Mouse (Mus musculus): ENCODE measurements around the gene Cab39.

The Cab39 gene

DNA sequence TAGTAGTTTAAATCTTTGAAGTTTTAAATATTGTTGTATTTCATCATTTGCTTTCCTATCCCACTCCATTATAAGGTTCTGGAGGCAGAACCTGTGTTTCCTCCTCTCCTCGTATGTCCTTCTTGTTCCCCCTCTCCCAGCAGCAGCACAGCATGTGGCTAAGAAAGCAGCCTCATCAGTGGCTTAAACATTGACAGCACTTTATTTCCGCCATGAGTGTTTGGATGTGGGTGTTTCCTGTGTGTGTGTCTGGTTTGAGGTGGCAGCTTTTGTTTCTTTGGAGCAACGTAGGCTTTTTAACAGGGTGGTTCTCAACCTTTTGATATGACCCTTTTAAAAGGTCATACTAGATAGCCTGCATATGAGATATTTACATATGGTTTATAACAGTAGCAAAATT is 52.2 kb downstream of the Cab39 start:
- no peak for DNase-seq (ENCODE audit: extremely low spot score)

GRCm38 (mm10) chr1:85849016-85849415 is 55.8 kb downstream of the Cab39 start:
- no peak for DNase-seq (ENCODE audit: extremely low spot score)

GRCm38 (mm10) chr1:85850851-85851250 is 57.6 kb downstream of the Cab39 start:
- DNase-seq (ENCODE audit: extremely low spot score) = no peak

DNA sequence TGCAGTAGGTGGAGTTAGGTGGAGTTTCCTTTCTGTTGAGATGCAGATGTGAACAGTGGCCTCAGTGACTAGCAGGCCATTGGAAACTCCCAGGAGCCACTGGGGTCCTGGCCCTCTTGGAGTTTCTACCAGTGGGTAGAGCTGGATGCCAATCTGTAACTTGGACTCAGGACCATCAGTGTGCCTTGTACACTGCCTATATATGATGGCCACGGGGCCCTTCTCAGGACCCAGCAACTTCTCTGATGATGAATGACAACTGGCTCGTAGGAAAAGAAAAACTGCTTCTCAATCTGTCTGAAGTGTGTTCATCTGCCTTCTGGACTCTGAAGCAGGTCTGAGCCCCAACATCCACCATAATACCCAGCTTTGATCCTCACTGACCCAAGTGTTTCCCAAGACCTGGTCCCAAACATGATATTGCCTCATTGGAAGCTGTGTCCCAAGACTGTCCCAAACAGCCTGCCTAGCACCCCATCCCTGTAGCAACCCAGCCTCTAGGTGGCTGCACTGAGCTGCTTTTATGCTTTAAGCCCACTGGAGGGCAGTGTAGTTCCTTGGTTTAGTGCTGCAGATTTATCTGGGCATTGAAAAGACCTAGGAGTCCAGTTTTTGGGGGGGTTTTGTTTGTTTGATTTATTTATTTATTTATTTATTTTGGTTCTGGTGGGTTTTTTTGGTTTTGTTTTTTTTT is 59.9 kb downstream of the Cab39 start:
- peak; percentile 54 for DNase-seq (ENCODE audit: extremely low spot score)

DNA sequence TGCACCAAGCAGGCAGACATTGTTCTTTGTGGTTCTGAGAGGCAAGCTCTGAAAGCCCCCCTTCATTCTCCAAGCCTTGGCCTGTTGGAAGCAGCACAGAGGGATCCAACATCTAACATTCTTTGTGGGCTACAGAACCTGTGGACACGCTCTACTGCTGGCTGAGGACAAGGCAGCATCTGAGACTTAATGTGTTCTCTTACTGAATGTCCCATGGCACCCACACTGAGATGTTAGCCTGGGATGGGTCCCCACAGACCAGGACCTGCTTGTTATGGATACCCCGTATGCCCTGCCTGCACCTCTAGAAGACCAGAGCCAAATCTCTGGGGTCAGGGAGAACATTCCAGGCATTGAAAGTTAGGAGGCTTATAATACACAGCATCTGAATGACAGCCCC is 60.6 kb downstream of the Cab39 start:
- DNase-seq (ENCODE audit: extremely low spot score) = no peak

GRCm38 (mm10) chr1:85854475-85854874 is 61.2 kb downstream of the Cab39 start:
- DNase-seq (ENCODE audit: extremely low spot score) = no peak

GRCm38 (mm10) chr1:85856266-85856665 is 63.0 kb downstream of the Cab39 start:
- DNase-seq (ENCODE audit: extremely low spot score) = no peak

GRCm38 (mm10) chr1:85857261-85857754 is 64.1 kb downstream of the Cab39 start:
- DNase-seq (ENCODE audit: extremely low spot score) = no peak

DNA sequence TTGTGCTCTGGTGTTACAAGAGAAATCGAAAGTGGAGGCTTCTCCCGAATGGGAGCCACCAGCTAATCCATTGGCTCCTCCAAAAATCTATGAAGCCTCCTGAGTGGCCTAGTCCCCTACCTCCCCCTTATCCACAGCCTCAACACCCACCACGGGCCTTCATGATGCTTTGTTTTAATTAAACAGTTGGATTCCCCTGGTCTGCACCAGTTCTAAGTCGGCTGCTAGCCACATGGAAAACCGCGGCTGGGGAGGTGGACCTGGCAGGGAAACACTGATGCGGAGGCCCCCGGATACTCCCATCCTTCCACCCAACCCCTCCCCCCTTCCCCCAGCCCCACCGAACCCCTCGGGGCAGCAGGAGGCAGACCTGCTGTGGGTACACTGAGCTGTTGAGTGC is 71.1 kb downstream of the Cab39 start:
- no peak for DNase-seq (ENCODE audit: extremely low spot score)

DNA sequence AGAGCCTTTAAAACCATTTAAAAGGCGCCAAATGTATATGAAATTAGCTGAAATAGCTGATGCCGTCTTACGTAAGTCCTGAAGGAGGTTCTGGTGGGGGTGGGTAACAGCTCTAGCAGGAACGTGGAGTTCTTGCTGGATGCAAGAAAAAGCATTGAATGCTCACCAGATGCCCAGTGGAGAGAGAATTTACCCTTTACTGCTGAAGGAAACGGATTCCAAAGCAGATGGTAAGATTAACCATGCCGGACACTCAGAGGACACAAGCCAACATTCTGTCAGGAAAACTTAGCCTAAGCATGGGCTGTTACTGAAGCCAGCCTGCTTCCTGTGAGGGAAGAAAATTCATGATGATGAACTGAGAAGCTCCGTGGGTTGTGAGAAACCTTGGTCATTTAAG is 76.8 kb downstream of the Cab39 start:
- no peak for DNase-seq (ENCODE audit: extremely low spot score)

DNA sequence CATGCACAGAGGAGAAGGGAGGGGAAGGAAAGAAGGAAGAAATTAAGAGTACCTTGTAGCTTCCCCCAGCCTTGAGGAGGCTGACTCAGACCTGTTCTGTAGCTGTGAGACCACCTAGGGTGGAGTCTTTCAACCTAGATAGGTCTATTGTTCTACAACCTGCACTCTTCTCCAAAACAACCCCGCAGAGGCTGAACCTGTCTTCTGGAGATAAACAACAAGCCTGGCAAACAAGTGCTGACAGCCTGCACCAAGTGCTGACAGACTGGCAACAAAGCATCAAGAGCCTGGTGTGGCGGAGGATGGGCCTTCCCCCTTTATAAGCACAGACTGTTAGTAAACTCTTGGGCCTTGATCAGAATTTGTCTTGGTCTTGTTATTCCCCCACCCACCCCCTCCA is 77.3 kb downstream of the Cab39 start:
- no peak for DNase-seq (ENCODE audit: extremely low spot score)

GRCm38 (mm10) chr1:85882003-85882402 is 88.8 kb downstream of the Cab39 start:
- no peak for DNase-seq (ENCODE audit: extremely low spot score)

GRCm38 (mm10) chr1:85887221-85887620 is 94.0 kb downstream of the Cab39 start:
- DNase-seq (ENCODE audit: extremely low spot score) = no peak

GRCm38 (mm10) chr1:85894231-85894747 is 101.0 kb downstream of the Cab39 start, which contains the start of gene Itm2c:
Itm2c (plus strand) TSS chr1:85894281.
- peak; percentile 93 for DNase-seq (ENCODE audit: extremely low spot score)

GRCm38 (mm10) chr1:85894748-85895360 is 101.6 kb downstream of the Cab39 start:
- peak; percentile 86 for DNase-seq (ENCODE audit: extremely low spot score)

DNA sequence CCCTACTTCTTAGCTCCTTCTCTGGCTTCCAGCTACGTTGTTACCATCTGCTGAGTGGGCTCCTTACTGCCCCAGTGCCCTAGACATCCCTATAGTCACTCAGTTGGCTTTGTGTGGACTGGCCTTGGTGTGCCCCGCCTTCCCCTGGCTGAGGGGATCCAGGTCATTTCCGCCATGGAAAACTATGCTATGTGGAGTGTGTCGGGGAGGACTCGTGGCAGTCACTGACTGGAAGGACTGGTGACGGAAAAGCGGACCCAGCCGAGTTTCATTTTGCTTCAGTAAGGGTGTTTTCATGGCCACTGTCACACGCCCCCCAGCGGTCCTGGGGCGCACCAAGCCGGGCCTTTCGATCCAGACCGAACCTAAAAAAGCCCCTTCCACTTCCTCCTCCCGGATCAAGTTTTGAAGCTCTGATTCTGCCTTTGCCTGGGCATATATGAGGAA is 102.2 kb downstream of the Cab39 start:
- no peak for DNase-seq (ENCODE audit: extremely low spot score)

- no peak for DNase-seq (ENCODE audit: extremely low spot score)
Observed at GRCm38 (mm10) chr1:85896110-85896509, 102.9 kb downstream of the Cab39 start.

- DNase-seq (ENCODE audit: extremely low spot score) = no peak
Observed at GRCm38 (mm10) chr1:85896781-85897700, 103.8 kb downstream of the Cab39 start.

- no peak for DNase-seq (ENCODE audit: extremely low spot score)
Observed at GRCm38 (mm10) chr1:85897901-85898760, 104.9 kb downstream of the Cab39 start.

- no peak for DNase-seq (ENCODE audit: extremely low spot score)
Observed at GRCm38 (mm10) chr1:85898761-85899387, 105.6 kb downstream of the Cab39 start.

GRCm38 (mm10) chr1:85899388-85899761 is 106.1 kb downstream of the Cab39 start:
- no peak for DNase-seq (ENCODE audit: extremely low spot score)
